Mouse (Mus musculus) limb, embryonic 10.5 days (tissue): ENCODE measurements around the gene Rbfox1. TPM values are rescaled to one million over a fixed set of nuclear protein-coding genes. Genes with fewer than 3 reads are reported as not detected.

ENCODE experiments used
- DNase-seq: peaks from one replicate; pipeline ENCODE4 v3.0.0-alpha.2; 2017; ENCODE audit warnings: low spot score
- H3K27ac ChIP-seq: fragments of 300-500 bp; sonication (generic); 2 replicates; pipeline ENCODE4 v1.5.1; 2016; ENCODE audit warnings: mild to moderate bottlenecking
- H3K27me3 ChIP-seq: fragments of 300-500 bp; sonication (generic); 2 replicates; pipeline ENCODE4 v1.6.1; 2016; ENCODE audit warnings: low read depth, mild to moderate bottlenecking; ENCODE audit not compliant: poor library complexity, severe bottlenecking
- H3K36me3 ChIP-seq: fragments of 300-500 bp; sonication (generic); 2 replicates; pipeline ENCODE4 v1.6.1; 2016; ENCODE audit warnings: mild to moderate bottlenecking, moderate library complexity
- H3K4me1 ChIP-seq: fragments of 300-500 bp; sonication (generic); 2 replicates; pipeline ENCODE4 v1.6.1; 2016
- H3K4me3 ChIP-seq: fragments of 300-500 bp; sonication (generic); 2 replicates; pipeline ENCODE4 v1.5.1; 2016; ENCODE audit warnings: mild to moderate bottlenecking, moderate library complexity
- H3K9me3 ChIP-seq: fragments of 300-500 bp; sonication (generic); replicated peaks from 2 replicates; pipeline ENCODE4 v1.6.1; 2016; ENCODE audit warnings: mild to moderate bottlenecking
- WGBS: fragments of 180-500 bp; shearing (Covaris S2); methylation state at CpG from one replicate; pipeline ENCODE4 v1.1.7; 2016; 5-methylcytosine and 5-hydroxymethylcytosine counted together
- polyA plus RNA-seq: library from polyadenylated mRNA; unstranded; fragments of >200 nt; fragmentation: Nextera tagmentation; extraction: Ambion mirVana; gene quantifications from 2 replicates; pipeline ENCODE4 v1.2.1, GENCODE M21; 2016

Rbfox1 gene
- polyA plus RNA-seq, 1 experiment from 2014 or later = 0.64 TPM

DNA sequence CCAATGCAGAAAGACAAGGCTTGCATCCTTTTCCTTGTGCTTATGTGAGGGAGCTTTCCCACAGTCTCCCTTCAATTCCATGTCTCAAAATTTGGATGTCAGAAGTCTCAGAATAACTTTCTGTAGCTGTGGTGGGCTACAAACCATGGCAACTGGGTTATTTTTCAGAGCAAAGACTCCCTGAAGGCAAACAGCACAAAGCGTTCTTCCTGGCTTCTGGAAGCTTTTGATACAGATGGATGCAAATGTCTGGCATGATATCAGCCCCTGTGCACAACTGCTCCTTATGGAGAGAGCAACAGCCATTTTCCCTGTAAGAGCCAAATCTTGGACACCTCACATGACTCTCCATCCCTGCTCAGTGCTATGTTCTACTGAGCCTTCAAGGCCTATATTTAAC lies 1475.6 kb downstream of the Rbfox1 start:
- Histone ChIP-seq H3K4me1 (no peaks in the 10 kb centered on the region), H3K9me3 (no peaks in the 10 kb centered on the region), H3K27me3 (no peaks in the 10 kb centered on the region), H3K4me3 (no peak overlapping the region), H3K27ac (no peak overlapping the region), H3K36me3 (no peaks in the 10 kb centered on the region)
- no peak for DNase-seq
- WGBS = 98% methylated on average over 1 of the region's 1 CpGs

DNA sequence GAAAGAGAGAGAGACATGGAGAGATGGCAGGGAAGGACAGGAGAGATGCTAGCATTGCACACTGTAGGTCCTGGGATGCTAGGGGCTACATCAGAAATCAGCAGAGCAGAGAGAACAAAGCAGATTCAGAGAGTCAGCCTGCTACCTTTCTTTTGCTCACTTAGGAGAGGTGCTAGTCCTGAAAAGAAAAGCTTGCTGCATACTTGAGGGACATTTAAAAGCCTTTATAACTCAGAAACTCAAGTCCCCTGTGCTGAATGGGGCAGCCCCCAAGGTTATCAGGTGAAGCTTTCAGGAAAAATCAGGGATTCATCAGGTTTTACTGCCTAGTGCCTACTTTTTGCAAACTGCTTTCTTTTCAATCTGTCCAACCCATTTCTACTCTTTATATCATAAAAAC lies 1480.7 kb downstream of the Rbfox1 start:
- Histone ChIP-seq H3K9me3 (no peaks in the 10 kb centered on the region), H3K4me1 (no peaks in the 10 kb centered on the region), H3K36me3 (no peaks in the 10 kb centered on the region), H3K27ac (no peak overlapping the region), H3K4me3 (no peak overlapping the region), H3K27me3 (no peaks in the 10 kb centered on the region)
- no peak for DNase-seq

DNA sequence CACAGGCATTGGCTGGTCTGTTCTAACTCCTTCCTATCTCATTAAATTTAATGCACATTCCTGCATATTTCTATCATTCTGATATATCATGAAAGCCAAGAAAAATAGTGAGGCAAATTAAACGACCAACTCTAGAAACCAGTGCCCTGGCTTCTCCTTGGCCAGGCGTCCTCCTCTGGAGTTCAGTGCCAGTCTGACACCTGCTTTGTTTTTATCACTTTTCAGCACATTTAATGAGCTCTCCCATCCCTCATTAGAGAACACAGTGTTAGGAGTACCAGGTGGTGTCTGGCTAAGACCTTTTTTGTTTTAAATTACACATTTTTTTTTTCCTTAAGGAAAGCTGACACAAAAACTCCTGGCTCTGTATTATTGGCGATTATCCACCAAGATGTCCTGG lies 1489.0 kb downstream of the Rbfox1 start:
- no peaks in the 10 kb centered on the region for H3K9me3 ChIP-seq
- peaks cover 10% of the 10 kb centered on the region for H3K4me1 ChIP-seq
- H3K27me3 ChIP-seq = no peaks in the 10 kb centered on the region
- H3K27ac ChIP-seq = no peak overlapping the region
- DNase-seq = no peak
- 61% methylated on average over 3 of the region's 3 CpGs for WGBS
- no peak overlapping the region for H3K4me3 ChIP-seq
- no peaks in the 10 kb centered on the region for H3K36me3 ChIP-seq

DNA sequence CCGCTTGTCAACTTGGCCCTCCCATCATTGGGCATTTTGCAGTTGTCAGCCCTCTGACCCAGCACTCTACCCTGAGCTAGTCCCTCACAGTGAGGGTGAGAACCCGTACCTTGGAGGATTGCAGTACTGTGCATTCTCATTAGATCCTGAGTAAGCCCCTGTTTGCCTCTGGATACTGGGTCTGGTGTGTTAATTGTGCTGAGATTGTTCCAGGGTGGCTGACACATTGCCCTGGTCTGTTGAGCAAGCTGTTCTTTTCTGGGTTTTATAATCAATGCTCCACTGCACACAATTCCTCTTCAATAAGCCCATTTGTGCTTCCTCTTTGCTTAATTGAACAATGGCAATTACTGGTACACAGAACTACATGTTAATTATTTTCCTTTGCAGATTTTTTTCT lies 1489.5 kb downstream of the Rbfox1 start:
- Histone ChIP-seq H3K27me3 (no peaks in the 10 kb centered on the region), H3K9me3 (no peaks in the 10 kb centered on the region), H3K36me3 (no peaks in the 10 kb centered on the region), H3K4me3 (no peak overlapping the region), H3K27ac (no peak overlapping the region), H3K4me1 (peaks cover 10% of the 10 kb centered on the region)
- 77% methylated on average over 2 of the region's 2 CpGs for WGBS
- DNase-seq = no peak

DNA sequence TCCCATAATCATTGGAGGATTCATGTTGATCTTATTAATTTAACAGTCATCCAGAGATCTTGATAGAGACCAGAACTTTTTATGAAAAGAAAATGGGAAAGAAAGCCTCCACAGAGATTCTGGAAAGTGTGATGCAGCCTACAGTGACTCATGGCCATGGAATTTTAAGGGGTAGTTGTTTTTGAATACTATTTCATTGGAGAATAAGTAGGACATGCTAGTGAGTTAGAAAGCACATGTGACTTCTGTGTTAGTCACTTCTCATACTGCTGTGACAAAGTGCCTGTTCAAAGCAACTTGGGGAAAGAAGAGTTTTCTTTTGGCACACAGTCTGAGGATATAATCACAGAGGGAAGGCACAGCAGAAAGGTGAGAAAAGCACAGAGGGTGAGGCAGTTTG lies 1510.9 kb downstream of the Rbfox1 start:
- no peak overlapping the region for H3K4me3 ChIP-seq
- H3K36me3 ChIP-seq = no peaks in the 10 kb centered on the region
- H3K4me1 ChIP-seq = no peaks in the 10 kb centered on the region
- no peaks in the 10 kb centered on the region for H3K27me3 ChIP-seq
- DNase-seq = no peak
- no peak overlapping the region for H3K27ac ChIP-seq
- H3K9me3 ChIP-seq = no peaks in the 10 kb centered on the region

DNA sequence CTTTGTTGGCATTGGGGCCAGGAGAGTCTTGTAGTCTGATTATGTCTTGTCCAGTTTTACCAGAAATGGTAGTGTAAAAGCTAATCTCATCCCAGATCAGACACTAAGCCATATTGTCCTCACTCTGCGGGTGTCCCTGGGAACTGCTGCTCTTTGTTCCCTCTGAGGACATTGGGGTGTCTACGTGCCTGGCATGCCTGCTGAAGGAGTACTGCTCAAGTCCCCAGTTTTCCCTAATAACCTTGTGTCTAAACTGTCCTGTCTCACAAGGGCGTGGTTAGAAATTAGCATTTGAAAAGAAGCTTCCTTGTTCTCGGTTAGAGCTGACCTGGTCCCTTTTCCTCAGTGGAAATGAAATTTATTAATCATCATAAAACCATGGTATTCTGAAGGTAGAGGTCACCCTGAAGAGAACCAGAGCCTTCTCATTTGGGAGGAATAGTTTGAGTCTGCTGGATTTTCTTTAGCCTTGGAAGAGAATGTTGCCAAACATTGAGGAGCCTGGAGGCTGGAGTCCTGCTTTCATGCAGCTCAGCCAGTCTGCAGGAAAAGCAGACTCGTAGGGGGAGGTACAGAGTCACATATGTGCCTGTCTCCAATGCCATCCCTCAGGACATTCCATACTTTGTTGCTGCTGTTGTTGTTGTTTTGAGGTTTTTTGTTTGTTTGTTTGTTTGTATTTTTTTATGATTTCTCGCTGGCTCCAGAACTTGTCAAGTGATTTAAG lies 1519.8 kb downstream of the Rbfox1 start:
- Histone ChIP-seq H3K9me3 (no peaks in the 10 kb centered on the region), H3K27me3 (no peaks in the 10 kb centered on the region), H3K4me1 (peaks cover 7% of the 10 kb centered on the region), H3K4me3 (no peak overlapping the region), H3K27ac (no peak overlapping the region), H3K36me3 (no peaks in the 10 kb centered on the region)
- no peak for DNase-seq
- 50% methylated on average over 6 of the region's 6 CpGs for WGBS

DNA sequence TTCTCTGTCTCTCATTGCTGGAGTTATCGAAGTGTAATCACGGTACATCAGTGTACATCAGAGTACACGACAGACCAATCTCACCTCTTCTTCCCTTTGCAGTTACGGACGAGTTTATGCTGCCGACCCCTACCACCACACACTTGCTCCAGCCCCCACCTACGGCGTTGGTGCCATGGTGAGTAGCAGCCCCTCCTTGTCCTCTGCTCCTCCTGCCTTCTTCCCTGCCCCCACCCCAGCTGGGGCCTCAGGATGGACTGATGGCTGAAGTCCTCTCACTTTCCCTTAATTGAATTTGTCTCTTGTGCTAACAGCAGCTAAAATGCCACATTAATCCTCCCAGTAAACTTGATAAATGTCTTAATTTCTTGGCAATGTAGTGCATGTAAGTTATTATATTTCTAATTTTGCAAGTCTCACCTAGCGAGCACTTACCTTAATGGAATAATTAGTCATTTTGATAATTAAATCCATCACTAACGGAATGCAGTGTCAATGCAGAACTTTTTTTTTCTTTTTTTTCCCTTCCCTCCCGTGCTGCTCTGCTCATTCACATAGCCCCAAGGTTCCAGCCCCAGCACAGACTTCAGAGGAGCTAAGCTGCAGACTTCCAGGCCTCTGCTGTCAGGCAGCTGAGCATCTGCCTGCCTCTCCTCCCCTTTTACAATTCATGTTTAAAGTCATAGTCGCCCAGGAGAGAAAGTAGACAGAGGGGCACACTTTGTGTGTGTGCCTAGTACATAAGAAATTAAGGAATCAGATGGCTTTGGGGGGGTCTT lies 1522.9 kb downstream of the Rbfox1 start:
- Histone ChIP-seq H3K4me1 (peaks cover 7% of the 10 kb centered on the region), H3K27ac (no peak overlapping the region), H3K4me3 (no peak overlapping the region), H3K27me3 (no peaks in the 10 kb centered on the region), H3K9me3 (no peaks in the 10 kb centered on the region), H3K36me3 (no peaks in the 10 kb centered on the region)
- DNase-seq = no peak
- 44% methylated on average over 12 of the region's 12 CpGs for WGBS

DNA sequence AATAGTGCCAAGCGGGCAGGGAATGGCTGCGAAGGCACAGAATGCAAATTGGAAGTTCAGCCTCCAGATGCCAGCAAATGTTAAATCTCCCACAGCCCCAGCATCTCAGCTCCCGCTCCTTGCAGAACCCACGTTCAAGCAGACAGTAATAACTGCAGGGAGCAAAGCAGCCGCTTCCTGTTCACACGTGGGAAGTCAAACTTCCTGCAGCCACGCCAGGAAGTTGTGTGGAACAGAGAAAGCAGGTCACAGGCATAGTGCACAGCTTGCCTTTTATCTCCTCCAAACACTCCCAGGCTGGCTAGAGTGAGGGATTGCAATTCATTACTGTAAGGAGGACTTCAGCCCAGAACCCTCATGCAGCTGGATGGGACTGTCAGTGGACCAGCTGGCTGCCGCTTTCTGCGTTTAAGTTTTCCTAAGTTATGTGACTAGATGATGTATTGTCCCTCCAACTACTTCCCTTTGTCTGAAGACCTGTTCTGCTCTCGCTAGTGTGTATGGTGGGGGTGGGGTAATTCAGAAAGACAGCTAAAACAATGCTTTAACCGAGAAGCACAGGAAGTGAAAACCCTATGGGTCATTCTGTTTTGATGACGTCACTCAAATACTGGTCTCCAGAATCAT lies 1534.6 kb downstream of the Rbfox1 start:
- Histone ChIP-seq H3K27me3 (no peaks in the 10 kb centered on the region), H3K4me3 (peak overlapping the region; percentile 4; the same call in 1 of the 2 replicates), H3K27ac (peak overlapping the region; percentile 65), H3K4me1 (peaks cover 11% of the 10 kb centered on the region), H3K9me3 (no peaks in the 10 kb centered on the region), H3K36me3 (no peaks in the 10 kb centered on the region)
- peak; percentile 43 for DNase-seq
- WGBS = 19% methylated on average over 12 of the region's 12 CpGs

DNA sequence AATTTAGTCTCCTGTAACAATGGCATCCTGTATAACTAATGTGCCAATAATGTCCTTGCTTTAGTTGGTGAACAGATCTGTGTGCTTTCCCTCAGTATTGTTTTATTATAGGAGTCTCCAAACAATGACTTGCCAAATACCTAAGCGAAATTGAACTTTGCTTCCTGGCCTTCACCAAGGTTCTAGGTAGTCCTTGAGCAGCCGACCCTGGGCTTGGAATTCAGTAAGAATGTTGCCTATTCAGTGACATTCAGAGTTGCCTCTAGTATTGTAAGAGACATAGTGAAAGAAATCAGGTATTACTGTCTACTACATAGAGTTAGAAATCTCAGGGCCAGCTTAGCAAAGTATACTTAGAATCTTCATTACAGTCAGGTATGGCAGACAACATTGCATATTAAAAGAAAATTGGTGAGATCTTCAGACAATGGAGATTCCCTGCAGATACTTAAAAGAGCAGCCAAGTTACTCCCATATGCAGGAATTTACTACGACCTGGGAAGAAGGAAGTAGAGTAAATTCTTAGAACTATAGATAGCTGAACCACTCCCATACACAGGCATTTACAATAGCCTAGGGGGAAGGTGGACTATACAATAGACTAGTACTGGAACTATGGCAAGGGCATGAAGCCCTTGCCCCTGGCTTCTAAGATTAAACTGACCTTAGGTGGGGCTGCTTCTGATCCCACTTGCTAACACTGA lies 1540.4 kb downstream of the Rbfox1 start:
- Histone ChIP-seq H3K27ac (no peak overlapping the region), H3K4me1 (no peaks in the 10 kb centered on the region), H3K36me3 (no peaks in the 10 kb centered on the region), H3K27me3 (no peaks in the 10 kb centered on the region), H3K4me3 (no peak overlapping the region), H3K9me3 (no peaks in the 10 kb centered on the region)
- no peak for DNase-seq
- WGBS = 88% methylated on average over 3 of the region's 3 CpGs

DNA sequence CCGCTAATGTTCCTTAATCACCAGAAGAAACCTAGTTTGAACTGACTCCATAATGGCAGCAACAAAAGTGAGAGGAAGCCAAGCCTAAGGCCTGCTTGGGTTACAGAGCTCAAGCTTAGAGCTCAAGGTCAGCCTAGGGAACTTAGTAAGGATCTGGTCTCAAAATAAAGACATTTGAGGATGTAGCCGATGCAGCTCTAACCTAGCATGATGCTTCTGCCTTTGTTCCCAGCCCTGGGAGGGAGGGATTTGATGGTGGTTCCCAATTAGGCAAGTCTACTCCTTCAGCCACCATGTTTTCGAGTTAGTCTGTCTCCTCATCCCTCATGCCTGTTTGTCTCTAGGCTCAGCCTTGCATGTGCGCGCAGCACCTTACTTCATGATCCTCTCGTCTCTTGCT lies 1548.1 kb downstream of the Rbfox1 start:
- Histone ChIP-seq H3K4me3 (no peak overlapping the region), H3K36me3 (no peaks in the 10 kb centered on the region), H3K9me3 (no peaks in the 10 kb centered on the region), H3K4me1 (no peaks in the 10 kb centered on the region), H3K27ac (no peak overlapping the region), H3K27me3 (no peaks in the 10 kb centered on the region)
- 94% methylated on average over 6 of the region's 6 CpGs for WGBS
- DNase-seq = no peak

DNA sequence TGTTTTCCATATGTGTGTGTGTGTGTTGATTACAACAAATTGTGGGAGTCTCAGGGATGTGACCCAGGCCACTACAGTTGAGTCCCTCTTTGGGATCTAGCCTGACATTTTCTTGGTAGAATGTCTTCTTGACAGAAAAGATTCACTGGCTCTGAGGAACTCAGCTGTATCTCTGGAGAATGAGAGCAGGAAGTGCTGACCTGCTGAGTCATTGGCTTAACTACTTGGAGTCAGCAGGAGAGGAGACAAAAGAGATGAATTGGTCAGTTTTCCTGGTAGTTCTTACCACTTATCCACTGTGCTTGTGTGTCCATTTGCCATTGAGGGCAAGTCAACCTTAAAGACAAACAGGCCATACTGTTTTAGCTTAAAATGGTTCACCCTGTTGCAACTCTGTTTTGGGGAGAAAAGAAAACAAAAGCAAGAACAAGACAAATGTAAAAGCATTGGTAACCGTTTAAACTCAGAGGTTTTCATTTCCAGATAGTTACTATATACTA lies 1561.7 kb downstream of the Rbfox1 start:
- H3K27me3 ChIP-seq = no peaks in the 10 kb centered on the region
- peaks cover 6% of the 10 kb centered on the region for H3K4me1 ChIP-seq
- H3K27ac ChIP-seq = no peak overlapping the region
- H3K36me3 ChIP-seq = no peaks in the 10 kb centered on the region
- H3K4me3 ChIP-seq = no peak overlapping the region
- H3K9me3 ChIP-seq = no peaks in the 10 kb centered on the region
- 95% methylated on average over 1 of the region's 1 CpGs for WGBS
- DNase-seq = no peak

DNA sequence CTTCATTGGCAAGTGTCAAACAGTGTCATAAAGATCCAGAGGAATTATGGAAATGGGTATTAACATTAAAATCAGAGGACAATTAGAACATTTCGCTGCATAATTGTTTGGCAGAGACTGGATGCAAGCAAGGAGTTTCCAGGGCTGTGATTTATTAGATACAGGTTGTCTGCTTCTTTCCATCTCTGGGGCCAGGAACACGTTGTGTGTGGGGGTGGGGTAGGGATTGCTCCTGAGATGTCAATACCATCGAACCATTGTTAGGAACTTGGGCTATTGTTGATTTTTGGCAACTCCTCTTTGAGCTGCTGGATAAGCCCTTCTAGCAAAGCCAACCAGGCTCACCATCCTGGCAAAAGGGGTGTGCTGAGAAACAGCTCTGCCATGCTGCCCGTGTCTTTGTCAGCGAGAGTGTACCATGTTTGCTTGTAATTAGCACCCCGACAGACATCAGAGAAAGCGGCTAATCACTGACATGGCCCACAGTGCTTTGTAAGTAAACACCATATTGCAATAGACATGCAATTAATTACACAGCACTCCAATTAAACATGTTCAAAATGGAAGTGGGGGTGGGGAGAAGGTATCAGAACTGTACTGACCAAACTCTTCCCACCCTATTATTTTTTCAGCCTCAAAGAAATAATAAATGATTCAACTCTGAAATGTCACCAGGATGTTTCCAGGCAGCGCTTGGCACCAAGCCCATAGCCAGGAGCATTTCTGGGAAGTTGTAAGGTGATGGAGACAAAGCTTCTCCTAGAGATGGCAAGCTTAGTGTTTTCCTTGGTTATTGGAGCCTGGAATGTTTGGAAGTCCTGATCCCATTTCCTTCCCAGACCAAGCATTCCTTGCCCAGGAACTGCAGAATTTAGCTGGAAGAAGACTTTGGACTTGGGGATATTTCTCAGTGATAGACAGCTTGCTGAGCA lies 1562.8 kb downstream of the Rbfox1 start:
- WGBS = 73% methylated on average over 8 of the region's 8 CpGs
- Histone ChIP-seq H3K27ac (no peak overlapping the region), H3K4me3 (no peak overlapping the region), H3K36me3 (no peaks in the 10 kb centered on the region), H3K9me3 (no peaks in the 10 kb centered on the region), H3K27me3 (no peaks in the 10 kb centered on the region), H3K4me1 (peaks cover 6% of the 10 kb centered on the region)
- DNase-seq = no peak
